Mouse (Mus musculus): ENCODE measurements at regions not wholly inside any gene's neighbourhood (a gene's known extent, or its start where the extent isn't known, plus 50 kb on each side); places are given as distances from the start of the nearest gene placed in this dataset.

GRCm38 (mm10) chr12:92818610-92819009 is 969.7 kb upstream of the Sel1l start:
- Histone ChIP-seq H3K27me3 (ENCODE audit: low read depth, poor library complexity, severe bottlenecking) (no peaks in the 10 kb centered on the region), H3K9me3 (replicated peaks) (no peaks in the 10 kb centered on the region), H3K4me1 (no peaks in the 10 kb centered on the region), H3K36me3 (no peaks in the 10 kb centered on the region), H3K4me3 (no peak overlapping the region), H3K27ac (no peak overlapping the region)
- DNase-seq (ENCODE audit: low spot score), result no peak
- WGBS, result 72% methylated on average over 3 of the region's 3 CpGs

- no peaks in the 10 kb centered on the region for H3K4me1 ChIP-seq
- no peaks in the 10 kb centered on the region for H3K9me3 ChIP-seq (replicated peaks)
- no peak overlapping the region for H3K27ac ChIP-seq
- H3K4me3 ChIP-seq, result no peak overlapping the region
- WGBS, result 90% methylated on average over 1 of the region's 1 CpGs
- H3K27me3 ChIP-seq (ENCODE audit: low read depth, poor library complexity, severe bottlenecking), result no peaks in the 10 kb centered on the region
- DNase-seq (ENCODE audit: low spot score), result no peak
- H3K36me3 ChIP-seq, result no peaks in the 10 kb centered on the region
These were observed 952.2 kb upstream of the Sel1l start for GRCm38 (mm10) chr12:92801121-92801520.

GRCm38 (mm10) chr12:92783362-92783761 is 934.4 kb upstream of the Sel1l start:
- WGBS, result 91% methylated on average over 1 of the region's 1 CpGs
- no peaks in the 10 kb centered on the region for H3K27me3 ChIP-seq (ENCODE audit: low read depth, poor library complexity, severe bottlenecking)
- H3K9me3 ChIP-seq (replicated peaks), result no peaks in the 10 kb centered on the region
- no peaks in the 10 kb centered on the region for H3K36me3 ChIP-seq
- H3K4me3 ChIP-seq, result no peak overlapping the region
- no peaks in the 10 kb centered on the region for H3K4me1 ChIP-seq
- DNase-seq (ENCODE audit: low spot score), result no peak
- no peak overlapping the region for H3K27ac ChIP-seq

- 89% methylated on average over 3 of the region's 3 CpGs for WGBS
- Histone ChIP-seq H3K9me3 (replicated peaks) (no peaks in the 10 kb centered on the region), H3K27ac (no peak overlapping the region), H3K4me3 (no peak overlapping the region), H3K27me3 (ENCODE audit: low read depth, poor library complexity, severe bottlenecking) (no peaks in the 10 kb centered on the region), H3K4me1 (no peaks in the 10 kb centered on the region), H3K36me3 (no peaks in the 10 kb centered on the region)
- no peak for DNase-seq (ENCODE audit: low spot score)
These were observed 930.8 kb upstream of the Sel1l start for GRCm38 (mm10) chr12:92779695-92780292.

- no peak overlapping the region for H3K27ac ChIP-seq
- H3K36me3 ChIP-seq, result no peaks in the 10 kb centered on the region
- H3K4me1 ChIP-seq, result no peaks in the 10 kb centered on the region
- H3K4me3 ChIP-seq, result no peak overlapping the region
- WGBS, result 64% methylated on average over 5 of the region's 5 CpGs
- no peaks in the 10 kb centered on the region for H3K27me3 ChIP-seq (ENCODE audit: low read depth, poor library complexity, severe bottlenecking)
- no peaks in the 10 kb centered on the region for H3K9me3 ChIP-seq (replicated peaks)
- no peak for DNase-seq (ENCODE audit: low spot score)
These were observed 926.7 kb upstream of the Sel1l start for GRCm38 (mm10) chr12:92775668-92776067.

GRCm38 (mm10) chr12:92748576-92748975 is 899.6 kb upstream of the Sel1l start:
- 91% methylated on average over 1 of the region's 1 CpGs for WGBS

GRCm38 (mm10) chr12:92740818-92741217 is 891.9 kb upstream of the Sel1l start:
- Histone ChIP-seq H3K9me3 (replicated peaks) (no peaks in the 10 kb centered on the region), H3K36me3 (no peaks in the 10 kb centered on the region), H3K27ac (no peak overlapping the region), H3K4me3 (no peak overlapping the region), H3K4me1 (peaks cover 4% of the 10 kb centered on the region), H3K27me3 (ENCODE audit: low read depth, poor library complexity, severe bottlenecking) (no peaks in the 10 kb centered on the region)
- WGBS, result 92% methylated on average over 3 of the region's 3 CpGs
- no peak for DNase-seq (ENCODE audit: low spot score)

More at GRCm38 (mm10) chr12:92748576-92748975, 899.6 kb upstream of the Sel1l start:
- Histone ChIP-seq H3K27ac (no peak overlapping the region), H3K4me3 (no peak overlapping the region), H3K4me1 (no peaks in the 10 kb centered on the region), H3K9me3 (replicated peaks) (no peaks in the 10 kb centered on the region), H3K36me3 (no peaks in the 10 kb centered on the region), H3K27me3 (ENCODE audit: low read depth, poor library complexity, severe bottlenecking) (no peaks in the 10 kb centered on the region)
- no peak for DNase-seq (ENCODE audit: low spot score)

- no peaks in the 10 kb centered on the region for H3K9me3 ChIP-seq (replicated peaks)
- H3K27me3 ChIP-seq (ENCODE audit: low read depth, poor library complexity, severe bottlenecking), result no peaks in the 10 kb centered on the region
- DNase-seq (ENCODE audit: low spot score), result no peak
- 90% methylated on average over 3 of the region's 3 CpGs for WGBS
- no peaks in the 10 kb centered on the region for H3K36me3 ChIP-seq
- H3K4me3 ChIP-seq, result no peak overlapping the region
- H3K27ac ChIP-seq, result no peak overlapping the region
- H3K4me1 ChIP-seq, result peaks cover 4% of the 10 kb centered on the region
These were observed 890.2 kb upstream of the Sel1l start for GRCm38 (mm10) chr12:92739196-92739595.

GRCm38 (mm10) chr12:92737623-92738370 is 888.8 kb upstream of the Sel1l start:
- Histone ChIP-seq H3K4me1 (peaks cover 4% of the 10 kb centered on the region), H3K27ac (no peak overlapping the region), H3K27me3 (ENCODE audit: low read depth, poor library complexity, severe bottlenecking) (no peaks in the 10 kb centered on the region), H3K36me3 (no peaks in the 10 kb centered on the region), H3K9me3 (replicated peaks) (no peaks in the 10 kb centered on the region), H3K4me3 (no peak overlapping the region)
- no peak for DNase-seq (ENCODE audit: low spot score)
- WGBS, result 75% methylated on average over 12 of the region's 12 CpGs

GRCm38 (mm10) chr12:92723022-92723421 is 874.1 kb upstream of the Sel1l start:
- DNase-seq (ENCODE audit: low spot score), result no peak
- 88% methylated on average over 3 of the region's 3 CpGs for WGBS
- no peaks in the 10 kb centered on the region for H3K36me3 ChIP-seq
- no peaks in the 10 kb centered on the region for H3K27me3 ChIP-seq (ENCODE audit: low read depth, poor library complexity, severe bottlenecking)
- H3K4me1 ChIP-seq, result no peaks in the 10 kb centered on the region
- no peak overlapping the region for H3K4me3 ChIP-seq
- H3K27ac ChIP-seq, result no peak overlapping the region
- no peaks in the 10 kb centered on the region for H3K9me3 ChIP-seq (replicated peaks)

- DNase-seq (ENCODE audit: low spot score), result no peak
- WGBS, result 94% methylated on average over 16 of the region's 16 CpGs
These were observed 864.5 kb upstream of the Sel1l start for GRCm38 (mm10) chr12:92713415-92713814.

GRCm38 (mm10) chr12:92708466-92708865 is 859.5 kb upstream of the Sel1l start:
- H3K27me3 ChIP-seq (ENCODE audit: low read depth, poor library complexity, severe bottlenecking), result no peaks in the 10 kb centered on the region
- 54% methylated on average over 3 of the region's 3 CpGs for WGBS
- no peak for DNase-seq (ENCODE audit: low spot score)

More at GRCm38 (mm10) chr12:92713415-92713814, 864.5 kb upstream of the Sel1l start:
- H3K36me3 ChIP-seq, result no peaks in the 10 kb centered on the region
- no peaks in the 10 kb centered on the region for H3K27me3 ChIP-seq (ENCODE audit: low read depth, poor library complexity, severe bottlenecking)
- no peaks in the 10 kb centered on the region for H3K9me3 ChIP-seq (replicated peaks)
- H3K27ac ChIP-seq, result no peak overlapping the region
- H3K4me1 ChIP-seq, result no peaks in the 10 kb centered on the region
- no peak overlapping the region for H3K4me3 ChIP-seq

GRCm38 (mm10) chr12:92703731-92704130 is 854.8 kb upstream of the Sel1l start:
- Histone ChIP-seq H3K4me1 (peaks cover 4% of the 10 kb centered on the region; the same call in 1 of the 2 replicates), H3K9me3 (replicated peaks) (no peaks in the 10 kb centered on the region), H3K27ac (no peak overlapping the region), H3K27me3 (ENCODE audit: low read depth, poor library complexity, severe bottlenecking) (no peaks in the 10 kb centered on the region), H3K36me3 (no peaks in the 10 kb centered on the region), H3K4me3 (no peak overlapping the region)
- DNase-seq (ENCODE audit: low spot score), result no peak

More at GRCm38 (mm10) chr12:92708466-92708865, 859.5 kb upstream of the Sel1l start:
- Histone ChIP-seq H3K4me3 (no peak overlapping the region), H3K27ac (no peak overlapping the region), H3K4me1 (peaks cover 4% of the 10 kb centered on the region; the same call in 1 of the 2 replicates), H3K36me3 (no peaks in the 10 kb centered on the region), H3K9me3 (replicated peaks) (no peaks in the 10 kb centered on the region)

Data from limb, embryonic 10.5 days (tissue).